Mouse (Mus musculus): ENCODE measurements around the gene Zbtb22.

Zbtb22 gene

GRCm38 (mm10) chr17:33965082-33965845, 49.6 kb downstream of the Zbtb22 start:
- no peak for DNase-seq (ENCODE audit: low read depth, low spot score)

- DNase-seq (ENCODE audit: low read depth, low spot score), result no peak
Measured at GRCm38 (mm10) chr17:33965846-33966550, 50.3 kb downstream of the Zbtb22 start.

- peak; percentile 92 for DNase-seq (ENCODE audit: low read depth, low spot score)
Measured at GRCm38 (mm10) chr17:33968489-33968888, 52.8 kb downstream of the Zbtb22 start.

Data from CD4-positive, CD25-positive, alpha-beta regulatory T cell, adult 2 months (primary cell).